Mouse (Mus musculus) G1E (cell line): ENCODE results near the gene Nktr.

Experiments used
- CTCF ChIP-seq: IDR thresholded peaks from 2 replicates; pipeline ENCODE4 v1.5.1; 2012; ENCODE audit warnings: low read depth, low read length, inconsistent platforms, mixed read lengths
- GATA1 ChIP-seq: IDR thresholded peaks from 2 replicates; pipeline ENCODE4 v1.6.1; 2012; ENCODE audit warnings: borderline replicate concordance, low read length, inconsistent platforms, mixed read lengths
- GATA2 ChIP-seq: IDR thresholded peaks from 2 replicates; pipeline ENCODE4 v1.6.1; 2012; ENCODE audit warnings: low read depth, low read length, inconsistent platforms, borderline replicate concordance
- POLR2AphosphoS5 ChIP-seq: IDR thresholded peaks from 2 replicates; pipeline ENCODE4 v1.6.1; 2012; ENCODE audit warnings: low read depth, low read length, inconsistent platforms; ENCODE audit not compliant: insufficient replicate concordance
- TAL1 ChIP-seq: conservative IDR thresholded peaks from 2 replicates; pipeline ENCODE4 v1.6.1; 2012; ENCODE audit warnings: low read depth, low read length, inconsistent platforms, mixed read lengths

DNA sequence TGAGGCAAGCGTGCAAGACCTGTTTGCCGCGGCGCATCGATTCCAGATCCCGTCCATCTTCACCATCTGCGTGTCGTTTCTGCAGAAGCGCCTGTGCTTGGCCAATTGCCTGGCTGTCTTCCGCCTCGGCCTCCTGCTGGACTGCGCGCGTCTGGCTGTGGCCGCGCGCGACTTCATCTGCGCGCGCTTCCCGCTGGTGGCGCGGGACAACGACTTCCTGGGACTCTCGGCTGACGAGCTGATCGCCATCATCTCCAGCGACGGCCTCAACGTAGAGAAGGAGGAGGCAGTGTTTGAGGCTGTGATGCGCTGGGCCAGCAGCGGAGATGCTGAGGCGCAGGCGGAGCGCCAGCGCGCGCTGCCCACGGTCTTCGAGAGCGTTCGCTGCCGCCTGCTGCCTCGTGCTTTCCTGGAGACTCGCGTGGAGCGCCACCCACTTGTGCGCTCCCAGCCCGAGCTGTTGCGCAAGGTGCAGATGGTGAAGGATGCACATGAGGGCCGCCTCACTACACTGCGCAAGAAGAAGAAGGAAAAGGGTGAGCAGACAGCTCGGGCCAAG, 59.2 kb downstream of the Nktr start:
- no peak for TF ChIP-seq CTCF
- no peak for TF ChIP-seq GATA2
- no peak for TF ChIP-seq GATA1
- TF ChIP-seq POLR2AphosphoS5: no peak
- no peak for TF ChIP-seq TAL1
